Mouse (Mus musculus) frontal cortex, postnatal 14 days (tissue): ENCODE measurements around the gene Ap1s1.

Experiments used
- DNase-seq, 2 experiments: peaks; one replicate each; pipeline ENCODE4 v3.0.0; 2022; ENCODE audit warnings: low spot score in 2 of 2

Gene Ap1s1

GRCm38 (mm10) chr5:137065454-137065853 lies 19.5 kb upstream of the Ap1s1 start:
- no peak for DNase-seq

- no peak for DNase-seq
These were observed 16.7 kb upstream of the Ap1s1 start for GRCm38 (mm10) chr5:137062601-137063000.

GRCm38 (mm10) chr5:137061809-137062481 lies 16.0 kb upstream of the Ap1s1 start:
- DNase-seq = no peak

GRCm38 (mm10) chr5:137054873-137055272 lies 8.9 kb upstream of the Ap1s1 start:
- DNase-seq = no peak

GRCm38 (mm10) chr5:137054299-137054698 lies 8.4 kb upstream of the Ap1s1 start:
- no peak for DNase-seq

GRCm38 (mm10) chr5:137051914-137052505 lies 6.1 kb upstream of the Ap1s1 start:
- DNase-seq = no peak

- DNase-seq = no peak
These were observed 5.2 kb upstream of the Ap1s1 start for GRCm38 (mm10) chr5:137051125-137051524.

- DNase-seq = no peak
These were observed 1.1 kb upstream of the Ap1s1 start for GRCm38 (mm10) chr5:137046991-137047390.

- DNase-seq = no peak
These were observed 386 bp upstream of the Ap1s1 start for GRCm38 (mm10) chr5:137046324-137046718.

- DNase-seq = no peak
These were observed 1.9 kb downstream of the Ap1s1 start for GRCm38 (mm10) chr5:137043997-137044396.

- DNase-seq = no peak
These were observed 4.5 kb downstream of the Ap1s1 start for GRCm38 (mm10) chr5:137041442-137041841.

- no peak for DNase-seq
These were observed 6.5 kb downstream of the Ap1s1 start for GRCm38 (mm10) chr5:137039453-137039852.

- no peak for DNase-seq
These were observed 9.7 kb downstream of the Ap1s1 start for GRCm38 (mm10) chr5:137036211-137036610.

GRCm38 (mm10) chr5:137032641-137033074 lies 13.3 kb downstream of the Ap1s1 start:
- DNase-seq = peak; percentile 71 to 80

- DNase-seq = peak; percentile 43 to 47
These were observed 13.9 kb downstream of the Ap1s1 start for GRCm38 (mm10) chr5:137032033-137032421.

GRCm38 (mm10) chr5:137031076-137032032 lies 14.6 kb downstream of the Ap1s1 start:
- peak in 1 of 2 experiments; percentile 25 for DNase-seq

GRCm38 (mm10) chr5:137030416-137030810 lies 15.5 kb downstream of the Ap1s1 start:
- no peak for DNase-seq

- peak; percentile 92 to 94 for DNase-seq
These were observed 16.1 kb downstream of the Ap1s1 start for GRCm38 (mm10) chr5:137029643-137030415.

GRCm38 (mm10) chr5:137029273-137029585 lies 16.7 kb downstream of the Ap1s1 start:
- no peak for DNase-seq

- DNase-seq = no peak
These were observed 17.2 kb downstream of the Ap1s1 start for GRCm38 (mm10) chr5:137028561-137029272.

- no peak for DNase-seq
These were observed 19.8 kb downstream of the Ap1s1 start, which contains the start of gene Vgf for GRCm38 (mm10) chr5:137026092-137026491. TSS of gene Vgf (plus strand) at chr5:137026392.
